Comparison of ENCODE assay signal across 8 mouse cellular contexts in genomic region chr6:108668321-108668786, GRCm38 (mm10). TPM values are rescaled to one million over a fixed set of nuclear protein-coding genes. Genes with fewer than 3 reads are reported as not detected.
A peak's percentile ranks its signal among the peaks of the same experiment; 100 is the strongest.
DNase-seq lines count a peak whose midpoint lies in the region; ATAC-seq and TF ChIP-seq lines count a peak whose summit lies in the region.

No protein-coding gene starts in this region.

- peaks cover 24% of the 10 kb centered on the region for H3K4me1 ChIP-seq in embryonic fibroblast, embryonic 13.5 days (ENCODE audit: control insufficient read depth, insufficient read depth, low read length)
- H3K4me1 ChIP-seq in heart, embryonic 10.5 days: peaks cover 18% of the 10 kb centered on the region
- peaks cover 16% of the 10 kb centered on the region for H3K4me1 ChIP-seq in limb, embryonic 10.5 days
- peaks cover 16% of the 10 kb centered on the region for H3K4me1 ChIP-seq in midbrain, embryonic 10.5 days

- H3K9me3 ChIP-seq in heart, embryonic 10.5 days: no peaks in the 10 kb centered on the region
- H3K9me3 ChIP-seq in limb, embryonic 10.5 days (replicated peaks): no peaks in the 10 kb centered on the region
- H3K9me3 ChIP-seq in midbrain, embryonic 10.5 days (replicated peaks): no peaks in the 10 kb centered on the region

- no peak for ATAC-seq in erythroblast, adult 5-6 weeks (replicated peaks; ENCODE audit: low FRiP score, poor library complexity, severe bottlenecking)

- no peak for TF ChIP-seq CTCF in embryonic fibroblast, embryonic 13.5 days (IDR thresholded peaks at IDR 0.05; ENCODE audit: borderline replicate concordance, insufficient read depth, low read length)

- H3K4me3 ChIP-seq in embryonic fibroblast, embryonic 13.5 days (ENCODE audit: insufficient read depth, low read length): no peak overlapping the region
- H3K4me3 ChIP-seq in heart, embryonic 10.5 days: peak overlapping the region; percentile 49
- peak overlapping the region; percentile 50 for H3K4me3 ChIP-seq in limb, embryonic 10.5 days
- H3K4me3 ChIP-seq in midbrain, embryonic 10.5 days: peak overlapping the region; percentile 54

- WGBS in heart, embryonic 10.5 days: under 1% methylated on average over 30 of the region's 30 CpGs
- WGBS in limb, embryonic 10.5 days: under 1% methylated on average over 30 of the region's 30 CpGs
- WGBS in midbrain, embryonic 10.5 days: under 1% methylated on average over 30 of the region's 30 CpGs

- H3K27ac ChIP-seq in embryonic fibroblast, embryonic 13.5 days (ENCODE audit: insufficient read depth, low read length): peak overlapping the region; percentile 48
- H3K27ac ChIP-seq in heart, embryonic 10.5 days: peak overlapping the region; percentile 91
- peak overlapping the region; percentile 82 for H3K27ac ChIP-seq in limb, embryonic 10.5 days
- H3K27ac ChIP-seq in midbrain, embryonic 10.5 days (replicated peaks): peak overlapping the region; percentile 85

- no peak for TF ChIP-seq POLR2A in embryonic fibroblast, embryonic 13.5 days (IDR thresholded peaks at IDR 0.05; ENCODE audit: low read depth, low read length)

- peaks cover 20% of the 10 kb centered on the region for H3K36me3 ChIP-seq in heart, embryonic 10.5 days
- H3K36me3 ChIP-seq in limb, embryonic 10.5 days: no peaks in the 10 kb centered on the region
- H3K36me3 ChIP-seq in midbrain, embryonic 10.5 days: peaks cover 6% of the 10 kb centered on the region; the same call in 1 of the 2 replicates

- peak; percentile 94 for DNase-seq in brain, adult 2 months (ENCODE audit: low read depth, low spot score)
- DNase-seq in heart, embryonic 10.5 days (ENCODE audit: low spot score): peak; percentile 93
- peak; percentile 91 to 94 for DNase-seq in kidney, adult 8-10 months
- peak; percentile 86 for DNase-seq in limb, embryonic 10.5 days (ENCODE audit: low spot score)
- DNase-seq in midbrain, embryonic 10.5 days (ENCODE audit: low spot score): peak; percentile 73
- DNase-seq in right cerebral cortex, postnatal 36 days (ENCODE audit: low spot score in 2 of 2): peak; percentile 79

- H3K27me3 ChIP-seq in heart, embryonic 10.5 days (ENCODE audit: insufficient read depth, poor library complexity, severe bottlenecking): peaks cover 19% of the 10 kb centered on the region; the same call in 1 of the 2 replicates
- peaks cover 19% of the 10 kb centered on the region for H3K27me3 ChIP-seq in limb, embryonic 10.5 days (ENCODE audit: low read depth, poor library complexity, severe bottlenecking)
- H3K27me3 ChIP-seq in midbrain, embryonic 10.5 days (ENCODE audit: low read depth, poor library complexity, severe bottlenecking): peaks cover 62% of the 10 kb centered on the region

RNA-seq across cellular contexts. Expression of gene Bhlhe40, which starts 7.9 kb away (rescaled TPM):
- 57.1 and 61.3 TPM in 2 replicates for polyA plus RNA-seq in embryonic fibroblast, embryonic 13.5 days (2011; ENCODE audit: insufficient read length, low read depth, missing spikeins)
- polyA plus RNA-seq in heart, embryonic 10.5 days (2016; fragmentation: Nextera tagmentation; extraction: Ambion mirVana): 7.8 and 10.8 TPM in 2 replicates
- polyA plus RNA-seq in limb, embryonic 10.5 days (2016; fragmentation: Nextera tagmentation; extraction: Ambion mirVana): 1.4 and 1.7 TPM in 2 replicates
- polyA plus RNA-seq in midbrain, embryonic 10.5 days (2016; fragmentation: Nextera tagmentation; extraction: Ambion mirVana): 1.8 and 1.9 TPM in 2 replicates
- total RNA-seq in erythroblast, adult 5-6 weeks (2015; ENCODE audit: low replicate concordance): 3.3 and 8.6 TPM in 2 replicates
- 2.9 and 11.7 TPM in 2 replicates for total RNA-seq in erythroblast, adult 5-6 weeks (2017; ENCODE audit: low replicate concordance)
